Mouse (Mus musculus) hindbrain, embryonic 16.5 days (tissue): ENCODE measurements at regions not wholly inside any gene's neighbourhood (a gene's known extent, or its start where the extent isn't known, plus 50 kb on each side); places are given as distances from the start of the nearest gene placed in this dataset.

Experiments
- ATAC-seq: fragments of 200-750 bp; cut with Nextera tagmentation; 2 replicates; pipeline ENCODE4 v1.8.0; 2017; ENCODE audit warnings: moderate TSS enrichment, moderate library complexity
- H3K27ac ChIP-seq: fragments of 300-500 bp; sonication (generic); 2 replicates; pipeline ENCODE4 v1.5.1; 2014; ENCODE audit warnings: low read depth, mild to moderate bottlenecking, control low read depth, low read length, moderate library complexity
- H3K27me3 ChIP-seq: fragments of 300-500 bp; sonication (generic); replicated peaks from 2 replicates; pipeline ENCODE4 v1.6.1; 2014; ENCODE audit warnings: low read length; ENCODE audit not compliant: control insufficient read depth, insufficient read depth
- H3K36me3 ChIP-seq: fragments of 300-500 bp; sonication (generic); 2 replicates; pipeline ENCODE4 v1.6.1; 2014; ENCODE audit warnings: mild to moderate bottlenecking, low read length, moderate library complexity, mixed read lengths; ENCODE audit not compliant: control insufficient read depth, insufficient read depth
- H3K4me1 ChIP-seq: fragments of 300-500 bp; sonication (generic); 2 replicates; pipeline ENCODE4 v1.6.1; 2014; ENCODE audit warnings: low read depth, low read length; ENCODE audit not compliant: control insufficient read depth, insufficient read depth
- H3K4me2 ChIP-seq: fragments of 300-500 bp; sonication (generic); 2 replicates; pipeline ENCODE4 v1.6.1; 2014; ENCODE audit warnings: mild to moderate bottlenecking, low read length, control low read depth, moderate library complexity
- H3K4me3 ChIP-seq: fragments of 300-500 bp; sonication (generic); 2 replicates; pipeline ENCODE4 v1.5.1; 2014; ENCODE audit warnings: mild to moderate bottlenecking, low read length, control low read depth, moderate library complexity
- H3K9ac ChIP-seq: fragments of 300-500 bp; sonication (generic); 2 replicates; pipeline ENCODE4 v1.6.1; 2014; ENCODE audit warnings: low read depth, mild to moderate bottlenecking, control low read depth, low read length, moderate library complexity
- H3K9me3 ChIP-seq: fragments of 300-500 bp; sonication (generic); 2 replicates; pipeline ENCODE4 v1.6.1; 2014; ENCODE audit warnings: mild to moderate bottlenecking, low read length, moderate library complexity; ENCODE audit not compliant: control insufficient read depth
- WGBS: fragments of 180-500 bp; shearing (Covaris S2); extraction: QIAGEN DNeasy Blood & Tissue Kit; methylation state at CpG from one replicate; pipeline ENCODE4 v1.1.7; 2014; 5-methylcytosine and 5-hydroxymethylcytosine counted together

- Histone ChIP-seq H3K4me2 (no peak overlapping the region), H3K9me3 (no peaks in the 10 kb centered on the region), H3K4me1 (no peaks in the 10 kb centered on the region), H3K4me3 (no peak overlapping the region), H3K27me3 (no peaks in the 10 kb centered on the region), H3K9ac (no peak overlapping the region), H3K27ac (no peak overlapping the region), H3K36me3 (no peaks in the 10 kb centered on the region)
- 85% methylated on average over 6 of the region's 6 CpGs for WGBS
- ATAC-seq, result no peak
Observed at GRCm38 (mm10) chr9:116293110-116293509, 118.0 kb upstream of the Tgfbr2 start.

GRCm38 (mm10) chr9:116291624-116292023, 116.5 kb upstream of the Tgfbr2 start:
- ATAC-seq, result no peak
- no peak overlapping the region for H3K9ac ChIP-seq
- no peaks in the 10 kb centered on the region for H3K4me1 ChIP-seq
- WGBS, result 95% methylated on average over 3 of the region's 3 CpGs
- no peaks in the 10 kb centered on the region for H3K36me3 ChIP-seq
- H3K27ac ChIP-seq, result no peak overlapping the region
- H3K9me3 ChIP-seq, result no peaks in the 10 kb centered on the region
- H3K4me2 ChIP-seq, result no peak overlapping the region
- H3K4me3 ChIP-seq, result no peak overlapping the region
- H3K27me3 ChIP-seq, result no peaks in the 10 kb centered on the region

- H3K9me3 ChIP-seq, result no peaks in the 10 kb centered on the region
- H3K4me1 ChIP-seq, result no peaks in the 10 kb centered on the region; the same call in 1 of the 2 replicates
- ATAC-seq, result no peak
- H3K9ac ChIP-seq, result no peak overlapping the region
- no peaks in the 10 kb centered on the region for H3K36me3 ChIP-seq
- no peaks in the 10 kb centered on the region for H3K27me3 ChIP-seq
- WGBS, result 93% methylated on average over 1 of the region's 1 CpGs
- no peak overlapping the region for H3K4me2 ChIP-seq
- no peak overlapping the region for H3K27ac ChIP-seq
- no peak overlapping the region for H3K4me3 ChIP-seq
Observed at GRCm38 (mm10) chr9:116290896-116291295, 115.7 kb upstream of the Tgfbr2 start.

DNA sequence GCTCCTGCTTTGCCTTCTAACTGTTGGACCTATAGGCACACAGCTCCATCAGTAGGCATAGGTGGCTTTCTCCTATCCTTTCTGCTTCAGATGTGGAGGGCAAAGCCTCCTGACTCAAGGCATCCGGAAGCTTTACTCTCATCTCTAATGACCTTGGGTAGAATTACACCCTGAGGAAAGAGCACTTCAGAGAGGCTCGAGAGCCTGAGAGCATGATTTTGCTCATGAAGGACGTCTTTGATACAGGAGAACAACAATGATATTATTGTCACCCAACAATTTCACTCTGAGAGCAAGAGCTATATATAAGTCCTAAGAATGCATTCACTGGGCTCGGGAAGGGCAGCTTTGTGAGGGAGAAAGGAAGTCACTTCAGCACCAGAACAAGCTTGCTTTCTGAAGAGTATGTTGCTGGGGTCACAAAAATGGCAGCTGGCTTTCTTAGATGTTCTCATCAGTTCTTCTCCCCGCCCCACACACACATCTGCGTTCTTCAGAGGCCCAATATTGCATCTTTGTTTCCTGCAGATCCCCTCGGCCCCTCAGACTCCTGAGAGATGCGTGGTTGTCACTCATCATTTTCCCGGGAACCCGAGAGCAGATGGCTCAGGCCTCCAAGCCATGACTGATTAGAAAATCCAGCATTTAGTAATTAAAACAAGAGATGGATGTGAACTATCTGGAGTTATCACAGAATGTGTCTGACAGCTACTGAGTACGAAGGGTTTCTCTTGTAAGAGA, 110.7 kb upstream of the Tgfbr2 start:
- Histone ChIP-seq H3K9ac (no peak overlapping the region), H3K4me1 (no peaks in the 10 kb centered on the region; the same call in 1 of the 2 replicates), H3K27me3 (no peaks in the 10 kb centered on the region), H3K4me2 (no peak overlapping the region), H3K4me3 (no peak overlapping the region), H3K27ac (no peak overlapping the region), H3K36me3 (no peaks in the 10 kb centered on the region), H3K9me3 (no peaks in the 10 kb centered on the region)
- no peak for ATAC-seq
- 57% methylated on average over 11 of the region's 11 CpGs for WGBS

GRCm38 (mm10) chr9:116283790-116284526, 108.8 kb upstream of the Tgfbr2 start:
- 95% methylated on average over 1 of the region's 1 CpGs for WGBS
- Histone ChIP-seq H3K4me2 (no peak overlapping the region), H3K27ac (no peak overlapping the region), H3K9me3 (no peaks in the 10 kb centered on the region), H3K4me1 (no peaks in the 10 kb centered on the region; the same call in 1 of the 2 replicates), H3K9ac (no peak overlapping the region), H3K4me3 (no peak overlapping the region), H3K36me3 (no peaks in the 10 kb centered on the region), H3K27me3 (no peaks in the 10 kb centered on the region)
- no peak for ATAC-seq

DNA sequence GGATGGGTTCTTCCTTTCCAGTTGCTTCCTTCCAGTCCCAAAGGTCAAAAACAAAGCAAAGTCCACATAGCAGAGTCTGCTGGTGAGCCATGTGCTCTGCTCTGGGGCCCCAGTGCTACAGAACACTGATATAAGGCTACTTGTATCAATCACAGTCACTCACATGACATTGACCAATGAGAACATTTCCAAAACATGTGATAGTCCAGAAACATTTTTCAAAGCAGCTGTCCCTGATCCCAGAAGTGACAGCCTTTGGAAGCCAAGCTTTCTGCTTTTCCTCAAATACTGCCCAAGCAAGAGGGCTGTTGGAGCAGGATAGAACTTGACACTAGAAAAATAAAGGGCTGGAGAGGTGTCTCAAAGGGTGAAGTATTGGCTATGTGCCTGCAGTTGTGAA, 106.5 kb upstream of the Tgfbr2 start:
- H3K27ac ChIP-seq, result no peak overlapping the region
- no peak overlapping the region for H3K4me3 ChIP-seq
- H3K27me3 ChIP-seq, result no peaks in the 10 kb centered on the region
- H3K9me3 ChIP-seq, result no peaks in the 10 kb centered on the region
- H3K9ac ChIP-seq, result no peak overlapping the region
- no peak overlapping the region for H3K4me2 ChIP-seq
- no peak for ATAC-seq
- no peaks in the 10 kb centered on the region for H3K36me3 ChIP-seq
- H3K4me1 ChIP-seq, result no peaks in the 10 kb centered on the region; the same call in 1 of the 2 replicates

GRCm38 (mm10) chr9:116280146-116280545, 105.0 kb upstream of the Tgfbr2 start:
- ATAC-seq, result no peak

GRCm38 (mm10) chr9:116278862-116279261, 103.7 kb upstream of the Tgfbr2 start:
- H3K4me2 ChIP-seq, result no peak overlapping the region
- no peak for ATAC-seq
- H3K9ac ChIP-seq, result no peak overlapping the region
- 86% methylated on average over 8 of the region's 8 CpGs for WGBS
- H3K4me3 ChIP-seq, result no peak overlapping the region
- no peaks in the 10 kb centered on the region for H3K9me3 ChIP-seq
- H3K27me3 ChIP-seq, result no peaks in the 10 kb centered on the region
- H3K4me1 ChIP-seq, result no peaks in the 10 kb centered on the region
- no peaks in the 10 kb centered on the region for H3K36me3 ChIP-seq
- no peak overlapping the region for H3K27ac ChIP-seq

More at GRCm38 (mm10) chr9:116280146-116280545, 105.0 kb upstream of the Tgfbr2 start:
- Histone ChIP-seq H3K36me3 (no peaks in the 10 kb centered on the region), H3K4me3 (no peak overlapping the region), H3K4me1 (no peaks in the 10 kb centered on the region), H3K9me3 (no peaks in the 10 kb centered on the region), H3K27me3 (no peaks in the 10 kb centered on the region), H3K9ac (no peak overlapping the region), H3K27ac (no peak overlapping the region), H3K4me2 (no peak overlapping the region)
- 95% methylated on average over 5 of the region's 5 CpGs for WGBS

DNA sequence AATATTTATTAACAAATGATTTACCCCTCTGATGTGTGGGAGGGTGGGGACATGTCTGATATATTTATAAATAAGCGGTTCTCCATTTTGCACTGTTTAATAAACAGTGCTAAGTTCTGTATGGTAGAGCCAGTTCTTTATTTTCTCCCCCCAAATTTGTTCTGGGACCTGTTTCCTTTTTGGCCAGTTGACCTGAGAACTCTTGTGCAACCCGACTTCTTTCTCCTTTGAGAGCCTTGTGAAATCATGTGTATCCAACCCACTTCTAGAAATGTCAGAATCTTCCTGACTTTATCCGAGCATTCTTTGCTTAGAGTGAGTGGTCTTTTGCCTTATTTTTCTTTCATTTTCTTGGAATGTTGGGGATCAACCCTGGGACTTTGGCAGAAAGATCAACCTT, 102.6 kb upstream of the Tgfbr2 start:
- H3K36me3 ChIP-seq, result no peaks in the 10 kb centered on the region
- H3K9me3 ChIP-seq, result no peaks in the 10 kb centered on the region
- no peak overlapping the region for H3K4me3 ChIP-seq
- no peak overlapping the region for H3K9ac ChIP-seq
- H3K4me1 ChIP-seq, result no peaks in the 10 kb centered on the region
- 86% methylated on average over 3 of the region's 3 CpGs for WGBS
- H3K27ac ChIP-seq, result no peak overlapping the region
- H3K27me3 ChIP-seq, result no peaks in the 10 kb centered on the region
- no peak for ATAC-seq
- H3K4me2 ChIP-seq, result no peak overlapping the region
